Comparison of ENCODE assay signal across 10 mouse cellular contexts in genomic region chr5:116444517-116444916, GRCm38 (mm10). TPM values are rescaled to one million over a fixed set of nuclear protein-coding genes. Genes with fewer than 3 reads are reported as not detected.
DNase-seq lines count a peak whose midpoint lies in the region; ATAC-seq and TF ChIP-seq lines count a peak whose summit lies in the region.
"Had no signal": no experiment of that assay in that cellular context is flagged by ENCODE, and none has a peak within 500 bp of the region (broad histone marks: within the 10 kb centered on the region; RNA-seq: fewer than 3 reads in every experiment).

No protein-coding gene starts in this region.

- H3K27me3 ChIP-seq in limb, embryonic 11.5 days (ENCODE audit: control insufficient read depth, insufficient read depth, low read length): peaks cover 5% of the 10 kb centered on the region
- peaks cover 52% of the 10 kb centered on the region for H3K27me3 ChIP-seq in limb, embryonic 10.5 days (ENCODE audit: low read depth, poor library complexity, severe bottlenecking)

- H3K27ac ChIP-seq in limb, embryonic 11.5 days (replicated peaks; ENCODE audit: low read depth, low read length): no peak overlapping the region
- no peak overlapping the region for H3K27ac ChIP-seq in limb, embryonic 10.5 days
- H3K27ac ChIP-seq in ES-E14 (ENCODE audit: insufficient read depth, low read depth, low read length, poor library complexity, severe bottlenecking): no peak overlapping the region
- peak overlapping the region; percentile 86 for H3K27ac ChIP-seq in gastrocnemius, adult 2 months

- intact Hi-C loops in gastrocnemius, adult 2 months (cut with DNase I): no loop called here

- in situ Hi-C loops in ES-E14 (cut with MboI; ENCODE audit: low sequenced_read_pairs in 2 of 2, unreplicated experiment in 2 of 2): no loop called here

- peak; percentile 76 for TF ChIP-seq CTCF in gastrocnemius, adult 2 months (IDR thresholded peaks at IDR 0.05)

- no peak for ATAC-seq in limb, embryonic 11.5 days (ENCODE audit: insufficient number of reproducible peaks, low FRiP score, low TSS enrichment, low read depth)
- ATAC-seq in inflammation-experienced regulatory T-cells, adult 6 months: no peak

- no peak overlapping the region for H3K9ac ChIP-seq in limb, embryonic 11.5 days (ENCODE audit: low read length)
- H3K9ac ChIP-seq in ES-E14 (ENCODE audit: insufficient read depth, low read depth, low read length, poor library complexity, severe bottlenecking): peak overlapping the region; percentile 42

- 64% methylated on average over 27 of the region's 27 CpGs for WGBS in limb, embryonic 11.5 days
- 59% methylated on average over 27 of the region's 27 CpGs for WGBS in limb, embryonic 10.5 days

- no peak overlapping the region for H3K4me2 ChIP-seq in limb, embryonic 11.5 days (ENCODE audit: low read depth, severe bottlenecking)

- H3K9me3 ChIP-seq in limb, embryonic 11.5 days (ENCODE audit: control insufficient read depth, low read length): no peaks in the 10 kb centered on the region
- H3K9me3 ChIP-seq in limb, embryonic 10.5 days (replicated peaks): no peaks in the 10 kb centered on the region
- H3K9me3 ChIP-seq in ES-E14 (ENCODE audit: control insufficient read depth, insufficient read depth, low read depth, low read length): no peaks in the 10 kb centered on the region

- H3K36me3 ChIP-seq in limb, embryonic 11.5 days (ENCODE audit: control insufficient read depth, insufficient read depth, low read length): no peaks in the 10 kb centered on the region
- H3K36me3 ChIP-seq in limb, embryonic 10.5 days: no peaks in the 10 kb centered on the region
- H3K36me3 ChIP-seq in ES-E14 (ENCODE audit: control insufficient read depth, insufficient read depth, low read length, poor library complexity, severe bottlenecking): no peaks in the 10 kb centered on the region

- DNase-seq in embryo, embryonic 11 days: peak; percentile 21
- DNase-seq in embryo, embryonic 9.5 days (ENCODE audit: extremely low spot score): no peak
- peak; percentile 57 for DNase-seq in limb, embryonic 11.5 days (ENCODE audit: low spot score)
- no peak for DNase-seq in limb, embryonic 10.5 days (ENCODE audit: low spot score)
- DNase-seq in ES-E14 (ENCODE audit: low read depth, low spot score) (no peak), adipocyte (ENCODE audit: low spot score) (no peak)
- peak; percentile 84 for DNase-seq in gastrocnemius, adult 2 months
- DNase-seq: B cell, adult 2 months had no signal

- H3K4me3 ChIP-seq in limb, embryonic 11.5 days (ENCODE audit: low read depth, low read length): no peak overlapping the region
- H3K4me3 ChIP-seq in limb, embryonic 10.5 days: no peak overlapping the region
- peak overlapping the region; percentile 54 to 56; a peak in 3 of 4 replicates for H3K4me3 ChIP-seq in ES-E14 (ENCODE audit: insufficient read depth in 1 of 2, low read depth in 1 of 2, low read length in 2 of 2, poor library complexity in 1 of 2, severe bottlenecking in 1 of 2)
- H3K4me3 ChIP-seq in gastrocnemius, adult 2 months: peak overlapping the region; percentile 73
- H3K4me3 ChIP-seq: megakaryocyte, embryonic 14.5 days had no signal

- H3K4me1 ChIP-seq in limb, embryonic 11.5 days (ENCODE audit: control insufficient read depth, insufficient read depth, low read length): no peaks in the 10 kb centered on the region
- H3K4me1 ChIP-seq in limb, embryonic 10.5 days: peaks cover 16% of the 10 kb centered on the region
- H3K4me1 ChIP-seq in ES-E14 (ENCODE audit: control insufficient read depth in 2 of 2, insufficient read depth in 2 of 2, low read length in 2 of 2, poor library complexity in 1 of 2): peaks cover 10 to 27% of the 10 kb centered on the region in 2 experiments
- H3K4me1 ChIP-seq: megakaryocyte, embryonic 14.5 days had no signal

TF ChIP-seq in ES-E14, 5 proteins besides CTCF, POLR2A, EP300 and RAD21:
- no peak for TF ChIP-seq CHD2 (IDR thresholded peaks at IDR 0.05; ENCODE audit: low read depth, low read length)
- no peak for TF ChIP-seq MAFK (IDR thresholded peaks at IDR 0.05; ENCODE audit: insufficient read depth, low read depth, low read length)
- no peak for TF ChIP-seq ZNF384 (IDR thresholded peaks at IDR 0.05; ENCODE audit: low read depth, low read length)
- TF ChIP-seq ZC3H11A (IDR thresholded peaks at IDR 0.05; ENCODE audit: borderline replicate concordance, low read depth, low read length): no peak
- no peak for TF ChIP-seq HCFC1 (IDR thresholded peaks at IDR 0.05; ENCODE audit: borderline replicate concordance, insufficient read depth, low read length)

RNA-seq across cellular contexts. Expression of gene Hspb8, which starts 21.9 kb away (rescaled TPM):
- 10.4 and 11.8 TPM in 2 replicates for polyA plus RNA-seq in limb, embryonic 11.5 days (2014; fragmentation: Nextera tagmentation; extraction: Ambion mirVana)
- polyA plus RNA-seq in limb, embryonic 10.5 days (2016; fragmentation: Nextera tagmentation; extraction: Ambion mirVana): 8.8 and 9.7 TPM in 2 replicates
- 11.8 and 29.1 TPM in 2 replicates for total RNA-seq in ES-E14 (2012; rRNA removed)
- total RNA-seq in gastrocnemius, adult 2 months (2021): 100 to 1,000 TPM; 234 to 341 TPM
- polyA plus RNA-seq in inflammation-experienced regulatory T-cells, adult 6 months (2017; shearing (Covaris generic)): not detected

Comparison
In these comparisons a context has a peak if more than half of its experiments do, and no peak if none do; other contexts are left out.
1. DNase-seq: peak in embryo, embryonic 11 days (single experiment), limb, embryonic 11.5 days (single experiment) and gastrocnemius, adult 2 months (single experiment); none in embryo, embryonic 9.5 days (single experiment), limb, embryonic 10.5 days (single experiment), ES-E14 (single experiment) and adipocyte (single experiment).
2. H3K4me3 ChIP-seq: peak in ES-E14 (2 of 2) and gastrocnemius, adult 2 months (single experiment); none in limb, embryonic 11.5 days (single experiment) and limb, embryonic 10.5 days (single experiment).